Mouse (Mus musculus) liver, postnatal 0 days (tissue): ENCODE measurements around the gene Cfap97d2.

Experiments used
- CTCF ChIP-seq: sonication (generic); IDR thresholded peaks from 2 replicates; pipeline ENCODE4 v1.5.1; 2016; ENCODE audit warnings: antibody characterized with exemption, low read depth
- EP300 ChIP-seq: IDR thresholded peaks from 2 replicates; pipeline ENCODE4 v1.6.1; 2016; ENCODE audit warnings: antibody characterized with exemption, low read depth, mild to moderate bottlenecking

DNA sequence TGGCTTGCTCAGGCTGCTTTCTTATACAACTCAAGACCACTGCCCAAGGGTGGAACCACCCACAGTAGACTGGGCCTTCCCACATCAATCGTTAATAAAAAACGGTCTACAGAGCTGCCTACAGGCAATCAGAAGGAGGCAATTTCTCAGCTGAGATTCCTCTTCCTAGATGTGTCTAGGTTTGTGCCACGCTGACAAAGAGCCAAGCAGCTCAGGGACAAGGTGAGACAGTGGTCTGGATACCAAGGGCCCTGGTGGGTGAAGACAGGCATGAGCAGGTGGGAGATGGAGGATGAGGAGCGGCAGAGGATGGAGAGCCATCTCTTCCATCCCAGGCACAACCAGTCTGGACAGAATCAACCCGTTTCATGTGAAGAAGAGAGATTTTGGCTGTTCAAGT, 2.8 kb downstream of the Cfap97d2 start:
- TF ChIP-seq CTCF (no peak), EP300 (no peak)
